ENCODE assay signal across 8 mouse cellular contexts in genomic region chr19:44882552-44883024, GRCm38 (mm10). TPM values are rescaled to one million over a fixed set of nuclear protein-coding genes. Genes with fewer than 3 reads are reported as not detected.
DNase-seq lines count a peak whose midpoint lies in the region; ATAC-seq and TF ChIP-seq lines count a peak whose summit lies in the region.

No protein-coding gene starts in this region.

- TF ChIP-seq POLR2A in cerebellum, adult 2 months (IDR thresholded peaks at IDR 0.05; ENCODE audit: borderline replicate concordance, insufficient read depth, low read length), result no peak

- no peak for TF ChIP-seq CTCF in cerebellum, adult 2 months (IDR thresholded peaks at IDR 0.05; ENCODE audit: borderline replicate concordance, insufficient read depth, low read depth, low read length)

- peak overlapping the region; percentile 63 for H3K4me2 ChIP-seq in hindbrain, embryonic 15.5 days
- H3K4me2 ChIP-seq in liver, embryonic 13.5 days, result peak overlapping the region; percentile 46

- DNase-seq in adrenal gland, postnatal 10 days, result peak; percentile 30
- no peak for DNase-seq in adrenal gland, adult 2 months
- DNase-seq in cerebellum, adult 2 months, result peak; percentile 46 to 49
- DNase-seq in gastrocnemius, adult 18-20 months (ENCODE audit: low spot score), result peak; percentile 51
- no peak for DNase-seq in liver, embryonic 13.5 days
- DNase-seq in skeletal muscle tissue, adult 2 months (ENCODE audit: low read depth, low spot score), result peak; percentile 32
- no peak for DNase-seq in spleen, adult 18-20 months

- WGBS in cerebellum, adult 2 months, result 5% methylated on average over 31 of the region's 31 CpGs
- WGBS in hindbrain, embryonic 15.5 days, result under 1% methylated on average over 31 of the region's 31 CpGs
- WGBS in liver, embryonic 13.5 days (ENCODE audit: insufficient replicate concordance), result 3% methylated on average over 31 of the region's 31 CpGs

- peak overlapping the region; percentile 47 for H3K4me3 ChIP-seq in cerebellum, adult 2 months (replicated peaks; ENCODE audit: insufficient read depth, low read depth, low read length)
- peak overlapping the region; percentile 30 for H3K4me3 ChIP-seq in hindbrain, embryonic 15.5 days
- H3K4me3 ChIP-seq in liver, embryonic 13.5 days (replicated peaks), result peak overlapping the region; percentile 31

- H3K27me3 ChIP-seq in cerebellum, adult 2 months (ENCODE audit: control insufficient read depth, insufficient read depth, low read length), result no peaks in the 10 kb centered on the region
- peaks cover 27% of the 10 kb centered on the region for H3K27me3 ChIP-seq in hindbrain, embryonic 15.5 days
- peaks cover 62% of the 10 kb centered on the region for H3K27me3 ChIP-seq in liver, embryonic 13.5 days

- no peak overlapping the region for H3K27ac ChIP-seq in cerebellum, adult 2 months (ENCODE audit: insufficient read depth, low read length)
- H3K27ac ChIP-seq in hindbrain, embryonic 15.5 days (replicated peaks), result peak overlapping the region; percentile 77
- H3K27ac ChIP-seq in liver, embryonic 13.5 days, result no peak overlapping the region

- ATAC-seq in hindbrain, embryonic 15.5 days (ENCODE audit: low FRiP score, low read depth), result peak; percentile 68
- ATAC-seq in liver, embryonic 13.5 days (ENCODE audit: low read depth), result no peak

- 0 out of 2 replicates have a peak, but pooled peaks cover 3% of the 10 kb centered on the region for H3K4me1 ChIP-seq in cerebellum, adult 2 months (ENCODE audit: control insufficient read depth, insufficient read depth, low read length)
- H3K4me1 ChIP-seq in hindbrain, embryonic 15.5 days (replicated peaks), result peaks cover 21% of the 10 kb centered on the region
- H3K4me1 ChIP-seq in liver, embryonic 13.5 days (replicated peaks), result peaks cover 3% of the 10 kb centered on the region; the same call in 1 of the 2 replicates

- no peaks in the 10 kb centered on the region for H3K9me3 ChIP-seq in hindbrain, embryonic 15.5 days
- H3K9me3 ChIP-seq in liver, embryonic 13.5 days (replicated peaks), result no peaks in the 10 kb centered on the region

- no peaks in the 10 kb centered on the region for H3K36me3 ChIP-seq in hindbrain, embryonic 15.5 days
- H3K36me3 ChIP-seq in liver, embryonic 13.5 days, result no peaks in the 10 kb centered on the region

- peak overlapping the region; percentile 32 for H3K9ac ChIP-seq in hindbrain, embryonic 15.5 days
- H3K9ac ChIP-seq in liver, embryonic 13.5 days, result no peak overlapping the region

RNA-seq across cellular contexts. Expression of gene Slf2, which starts 48.4 kb away (rescaled TPM):
- total RNA-seq in adrenal gland, postnatal 10 days (2021), result 10 to 100 TPM; 22.6 to 31.5 TPM
- 10 to 100 TPM; 19.6 to 21.4 TPM for total RNA-seq in adrenal gland, adult 2 months (2021)
- 54.9 and 77.7 TPM in 2 replicates for polyA plus RNA-seq in adrenal gland, adult 2 months (2012; rRNA removed)
- 36.4 and 43.8 TPM in 2 replicates for polyA plus RNA-seq in cerebellum, adult 2 months (2012; rRNA removed)
- 10 to 100 TPM; 10.5 to 11.5 TPM for total RNA-seq in gastrocnemius, adult 18-20 months (2021)
- polyA plus RNA-seq in hindbrain, embryonic 15.5 days (2015; fragmentation: Nextera tagmentation; extraction: Ambion mirVana), result 28.3 and 29.3 TPM in 2 replicates
- 12.6 and 17.7 TPM in 2 replicates for polyA plus RNA-seq in liver, embryonic 13.5 days (2015; fragmentation: Nextera tagmentation; extraction: Ambion mirVana)

Comparison
In these comparisons a context has a peak if more than half of its experiments do, and no peak if none do; other contexts are left out.
1. DNase-seq: peak in adrenal gland, postnatal 10 days (single experiment), cerebellum, adult 2 months (2 of 2), gastrocnemius, adult 18-20 months (single experiment) and skeletal muscle tissue, adult 2 months (single experiment); none in adrenal gland, adult 2 months (single experiment), liver, embryonic 13.5 days (single experiment) and spleen, adult 18-20 months (0 of 2).
2. Peak in every context shown above with its lines, with median percentiles within 50 percentile points of each other: H3K4me3 ChIP-seq.